Mouse (Mus musculus): ENCODE data around the gene Map3k12. TPM values are rescaled to one million over a fixed set of nuclear protein-coding genes. Genes with fewer than 3 reads are reported as not detected.
A peak's percentile ranks its signal among the peaks of the same experiment; 100 is the strongest.

Map3k12 gene
- polyA plus RNA-seq, 1 experiment from 2014 or later = 55.7 TPM

- Histone ChIP-seq H3K27me3 (replicated peaks; ENCODE audit: control insufficient read depth, insufficient read depth, low read length) (no peaks in the 10 kb centered on the region), H3K27ac (ENCODE audit: low read depth, low read length) (no peak overlapping the region), H3K4me2 (ENCODE audit: low read length) (no peak overlapping the region), H3K9ac (ENCODE audit: low read depth, low read length) (no peak overlapping the region), H3K9me3 (ENCODE audit: control insufficient read depth, low read length) (no peaks in the 10 kb centered on the region), H3K4me3 (ENCODE audit: low read length) (no peak overlapping the region), H3K4me1 (ENCODE audit: control insufficient read depth, insufficient read depth, low read depth, low read length) (peaks cover 13% of the 10 kb centered on the region), H3K36me3 (ENCODE audit: control insufficient read depth, insufficient read depth, low read length) (peaks cover 24% of the 10 kb centered on the region)
- no peak for ATAC-seq
- WGBS = 70% methylated on average over 2 of the region's 2 CpGs
These were observed 43.6 kb downstream of the Map3k12 start for GRCm38 (mm10) chr15:102473246-102473645.

GRCm38 (mm10) chr15:102471727-102472126 is 45.1 kb downstream of the Map3k12 start:
- peak overlapping the region; percentile 73 for H3K4me2 ChIP-seq (ENCODE audit: low read length)
- no peaks in the 10 kb centered on the region for H3K27me3 ChIP-seq (replicated peaks; ENCODE audit: control insufficient read depth, insufficient read depth, low read length)
- H3K27ac ChIP-seq (ENCODE audit: low read depth, low read length) = no peak overlapping the region
- no peaks in the 10 kb centered on the region for H3K9me3 ChIP-seq (ENCODE audit: control insufficient read depth, low read length)
- peak overlapping the region; percentile 76; the same call in 1 of the 2 replicates for H3K4me3 ChIP-seq (ENCODE audit: low read length)
- peaks cover 18% of the 10 kb centered on the region for H3K36me3 ChIP-seq (ENCODE audit: control insufficient read depth, insufficient read depth, low read length)
- no peak for ATAC-seq
- H3K9ac ChIP-seq (ENCODE audit: low read depth, low read length) = no peak overlapping the region
- H3K4me1 ChIP-seq (ENCODE audit: control insufficient read depth, insufficient read depth, low read depth, low read length) = peaks cover 13% of the 10 kb centered on the region

GRCm38 (mm10) chr15:102471295-102471645 is 45.6 kb downstream of the Map3k12 start:
- H3K36me3 ChIP-seq (ENCODE audit: control insufficient read depth, insufficient read depth, low read length) = peaks cover 14% of the 10 kb centered on the region
- H3K9ac ChIP-seq (ENCODE audit: low read depth, low read length) = peak overlapping the region; percentile 86
- no peaks in the 10 kb centered on the region for H3K9me3 ChIP-seq (ENCODE audit: control insufficient read depth, low read length)
- H3K27me3 ChIP-seq (replicated peaks; ENCODE audit: control insufficient read depth, insufficient read depth, low read length) = no peaks in the 10 kb centered on the region
- under 1% methylated on average over 10 of the region's 10 CpGs for WGBS
- H3K27ac ChIP-seq (ENCODE audit: low read depth, low read length) = peak overlapping the region; percentile 98
- H3K4me3 ChIP-seq (ENCODE audit: low read length) = peak overlapping the region; percentile 76
- no peak for ATAC-seq
- peaks cover 13% of the 10 kb centered on the region for H3K4me1 ChIP-seq (ENCODE audit: control insufficient read depth, insufficient read depth, low read depth, low read length)
- H3K4me2 ChIP-seq (ENCODE audit: low read length) = peak overlapping the region; percentile 73

GRCm38 (mm10) chr15:102470605-102471294 is 46.1 kb downstream of the Map3k12 start:
- Histone ChIP-seq H3K27me3 (replicated peaks; ENCODE audit: control insufficient read depth, insufficient read depth, low read length) (no peaks in the 10 kb centered on the region), H3K9me3 (ENCODE audit: control insufficient read depth, low read length) (no peaks in the 10 kb centered on the region), H3K4me3 (ENCODE audit: low read length) (peak overlapping the region; percentile 76), H3K4me2 (ENCODE audit: low read length) (peak overlapping the region; percentile 73), H3K27ac (ENCODE audit: low read depth, low read length) (peak overlapping the region; percentile 98), H3K9ac (ENCODE audit: low read depth, low read length) (peak overlapping the region; percentile 86), H3K36me3 (ENCODE audit: control insufficient read depth, insufficient read depth, low read length) (peaks cover 12% of the 10 kb centered on the region), H3K4me1 (ENCODE audit: control insufficient read depth, insufficient read depth, low read depth, low read length) (peaks cover 13% of the 10 kb centered on the region)
- WGBS = under 1% methylated on average over 34 of the region's 67 CpGs
- peak; percentile 73 for ATAC-seq

- Histone ChIP-seq H3K36me3 (ENCODE audit: control insufficient read depth, insufficient read depth, low read length) (peaks cover 7% of the 10 kb centered on the region; the same call in 1 of the 2 replicates), H3K4me2 (ENCODE audit: low read length) (peak within 1 kb of the TSS; percentile 73), H3K27me3 (replicated peaks; ENCODE audit: control insufficient read depth, insufficient read depth, low read length) (no peaks in the 10 kb centered on the region), H3K9ac (ENCODE audit: low read depth, low read length) (peak within 1 kb of the TSS; percentile 86), H3K4me1 (ENCODE audit: control insufficient read depth, insufficient read depth, low read depth, low read length) (peaks cover 13% of the 10 kb centered on the region), H3K9me3 (ENCODE audit: control insufficient read depth, low read length) (no peaks in the 10 kb centered on the region), H3K4me3 (ENCODE audit: low read length) (peak within 1 kb of the TSS; percentile 76), H3K27ac (ENCODE audit: low read depth, low read length) (peak within 1 kb of the TSS; percentile 98)
- ATAC-seq = peak; percentile 99
- under 1% methylated on average over 34 of the region's 40 CpGs for WGBS
These were observed 46.7 kb downstream of the Map3k12 start, which contains the start of gene Pcbp2 for GRCm38 (mm10) chr15:102470183-102470604. Pcbp2 (plus strand) TSS chr15:102470539.

GRCm38 (mm10) chr15:102468675-102469370 is 48.0 kb downstream of the Map3k12 start:
- Histone ChIP-seq H3K27me3 (replicated peaks; ENCODE audit: control insufficient read depth, insufficient read depth, low read length) (no peaks in the 10 kb centered on the region), H3K4me3 (ENCODE audit: low read length) (no peak overlapping the region), H3K4me2 (ENCODE audit: low read length) (no peak overlapping the region), H3K36me3 (ENCODE audit: control insufficient read depth, insufficient read depth, low read length) (no peaks in the 10 kb centered on the region), H3K4me1 (ENCODE audit: control insufficient read depth, insufficient read depth, low read depth, low read length) (peaks cover 13% of the 10 kb centered on the region), H3K27ac (ENCODE audit: low read depth, low read length) (no peak overlapping the region), H3K9ac (ENCODE audit: low read depth, low read length) (no peak overlapping the region), H3K9me3 (ENCODE audit: control insufficient read depth, low read length) (no peaks in the 10 kb centered on the region)
- ATAC-seq = no peak
- WGBS = 96% methylated on average over 9 of the region's 9 CpGs

- H3K4me3 ChIP-seq (ENCODE audit: low read length) = no peak overlapping the region
- no peak overlapping the region for H3K27ac ChIP-seq (ENCODE audit: low read depth, low read length)
- H3K4me1 ChIP-seq (ENCODE audit: control insufficient read depth, insufficient read depth, low read depth, low read length) = peaks cover 11% of the 10 kb centered on the region
- no peak overlapping the region for H3K4me2 ChIP-seq (ENCODE audit: low read length)
- ATAC-seq = no peak
- no peaks in the 10 kb centered on the region for H3K36me3 ChIP-seq (ENCODE audit: control insufficient read depth, insufficient read depth, low read length)
- no peaks in the 10 kb centered on the region for H3K9me3 ChIP-seq (ENCODE audit: control insufficient read depth, low read length)
- no peak overlapping the region for H3K9ac ChIP-seq (ENCODE audit: low read depth, low read length)
- H3K27me3 ChIP-seq (replicated peaks; ENCODE audit: control insufficient read depth, insufficient read depth, low read length) = no peaks in the 10 kb centered on the region
These were observed 53.2 kb downstream of the Map3k12 start for GRCm38 (mm10) chr15:102463666-102464065.

GRCm38 (mm10) chr15:102461430-102462075 is 55.3 kb downstream of the Map3k12 start:
- WGBS = 88% methylated on average over 9 of the region's 9 CpGs
- H3K9ac ChIP-seq (ENCODE audit: low read depth, low read length) = no peak overlapping the region
- no peak for ATAC-seq

GRCm38 (mm10) chr15:102460971-102461370 is 55.9 kb downstream of the Map3k12 start:
- ATAC-seq = no peak
- Histone ChIP-seq H3K9ac (ENCODE audit: low read depth, low read length) (no peak overlapping the region), H3K4me2 (ENCODE audit: low read length) (no peak overlapping the region), H3K4me3 (ENCODE audit: low read length) (no peak overlapping the region), H3K9me3 (ENCODE audit: control insufficient read depth, low read length) (no peaks in the 10 kb centered on the region), H3K27ac (ENCODE audit: low read depth, low read length) (no peak overlapping the region), H3K36me3 (ENCODE audit: control insufficient read depth, insufficient read depth, low read length) (no peaks in the 10 kb centered on the region), H3K27me3 (replicated peaks; ENCODE audit: control insufficient read depth, insufficient read depth, low read length) (no peaks in the 10 kb centered on the region), H3K4me1 (ENCODE audit: control insufficient read depth, insufficient read depth, low read depth, low read length) (peaks cover 14% of the 10 kb centered on the region)
- WGBS = 73% methylated on average over 4 of the region's 4 CpGs

More at GRCm38 (mm10) chr15:102461430-102462075, 55.3 kb downstream of the Map3k12 start:
- H3K4me3 ChIP-seq (ENCODE audit: low read length) = no peak overlapping the region
- H3K4me2 ChIP-seq (ENCODE audit: low read length) = no peak overlapping the region
- H3K36me3 ChIP-seq (ENCODE audit: control insufficient read depth, insufficient read depth, low read length) = no peaks in the 10 kb centered on the region
- no peaks in the 10 kb centered on the region for H3K27me3 ChIP-seq (replicated peaks; ENCODE audit: control insufficient read depth, insufficient read depth, low read length)
- no peaks in the 10 kb centered on the region for H3K9me3 ChIP-seq (ENCODE audit: control insufficient read depth, low read length)
- no peak overlapping the region for H3K27ac ChIP-seq (ENCODE audit: low read depth, low read length)
- H3K4me1 ChIP-seq (ENCODE audit: control insufficient read depth, insufficient read depth, low read depth, low read length) = peaks cover 14% of the 10 kb centered on the region

Data from hindbrain, embryonic 16.5 days (tissue).